In genomic region chrX:52643350-52643749, GRCm38 (mm10) we compare ENCODE assay signal across 28 mouse cellular contexts. TPM values are rescaled to one million over a fixed set of nuclear protein-coding genes. Genes with fewer than 3 reads are reported as not detected.
A peak's percentile ranks its signal among the peaks of the same experiment; 100 is the strongest.
DNase-seq lines count a peak whose midpoint lies in the region; ATAC-seq and TF ChIP-seq lines count a peak whose summit lies in the region.
"Had no signal": no experiment of that assay in that cellular context is flagged by ENCODE, and none has a peak within 500 bp of the region (broad histone marks: within the 10 kb centered on the region; RNA-seq: fewer than 3 reads in every experiment).

No protein-coding gene starts in this region.

- no peaks in the 10 kb centered on the region; the same call in 1 of the 2 replicates for H3K4me1 ChIP-seq in liver, embryonic 16.5 days (ENCODE audit: control insufficient read depth, low read depth, low read length)
- no peaks in the 10 kb centered on the region for H3K4me1 ChIP-seq in liver, embryonic 11.5 days (replicated peaks; ENCODE audit: control insufficient read depth, insufficient read depth, low read length)
- no peaks in the 10 kb centered on the region for H3K4me1 ChIP-seq in lung, postnatal 0 days (ENCODE audit: insufficient read depth, low read depth, low read length)
- peaks cover 41% of the 10 kb centered on the region for H3K4me1 ChIP-seq in limb, embryonic 10.5 days
- H3K4me1 ChIP-seq: hindbrain, embryonic 12.5 days; liver, embryonic 13.5 days; stomach, embryonic 15.5 days had no signal

- ATAC-seq in liver, embryonic 16.5 days (ENCODE audit: low read depth): peak; percentile 21; the same call in 1 of the 2 replicates
- ATAC-seq in liver, embryonic 11.5 days (replicated peaks; ENCODE audit: low FRiP score): no peak
- peak; percentile 77 for ATAC-seq in lung, postnatal 0 days
- ATAC-seq: forebrain, embryonic 14.5 days; hindbrain, postnatal 0 days had no signal

- intact Hi-C loops in left cerebral cortex, postnatal 36 days (cut with DNase I): no loop called here

- H3K4me3 ChIP-seq in liver, embryonic 16.5 days (ENCODE audit: low read depth, low read length): no peak overlapping the region
- no peak overlapping the region for H3K4me3 ChIP-seq in liver, embryonic 11.5 days (ENCODE audit: low read depth, low read length)
- H3K4me3 ChIP-seq in lung, postnatal 0 days (ENCODE audit: low read depth, low read length): no peak overlapping the region
- H3K4me3 ChIP-seq in limb, embryonic 10.5 days: no peak overlapping the region
- H3K4me3 ChIP-seq: gastrocnemius, adult 2 months; hindbrain, embryonic 12.5 days; liver, embryonic 13.5 days; stomach, embryonic 15.5 days had no signal

- H3K27ac ChIP-seq in liver, embryonic 16.5 days (ENCODE audit: low read length): peak overlapping the region; percentile 29; the same call in 1 of the 2 replicates
- H3K27ac ChIP-seq in liver, embryonic 11.5 days (ENCODE audit: low read depth, low read length): no peak overlapping the region
- no peak overlapping the region for H3K27ac ChIP-seq in lung, postnatal 0 days (ENCODE audit: low read length)
- H3K27ac ChIP-seq in limb, embryonic 10.5 days: peak overlapping the region; percentile 61; the same call in 1 of the 2 replicates
- H3K27ac ChIP-seq: gastrocnemius, adult 2 months; hindbrain, embryonic 12.5 days; hindbrain, postnatal 0 days; liver, embryonic 13.5 days; macrophage; stomach, embryonic 15.5 days had no signal

- H3K4me2 ChIP-seq in liver, embryonic 16.5 days (ENCODE audit: low read depth, low read length): no peak overlapping the region
- no peak overlapping the region for H3K4me2 ChIP-seq in liver, embryonic 11.5 days
- H3K4me2 ChIP-seq in lung, postnatal 0 days (replicated peaks; ENCODE audit: low read depth, low read length): no peak overlapping the region
- H3K4me2 ChIP-seq: hindbrain, embryonic 12.5 days; liver, embryonic 13.5 days; stomach, embryonic 15.5 days had no signal

- TF ChIP-seq EP300 in lung, postnatal 0 days (IDR thresholded peaks at IDR 0.05): peak; percentile 79

- no peak overlapping the region for H3K9ac ChIP-seq in liver, embryonic 16.5 days (ENCODE audit: low read depth, low read length)
- no peak overlapping the region for H3K9ac ChIP-seq in liver, embryonic 11.5 days (ENCODE audit: low read depth, low read length)
- H3K9ac ChIP-seq in lung, postnatal 0 days (replicated peaks; ENCODE audit: low read depth): no peak overlapping the region
- H3K9ac ChIP-seq: hindbrain, embryonic 12.5 days; liver, embryonic 13.5 days; stomach, embryonic 15.5 days had no signal

- no peak for DNase-seq in liver, embryonic 11.5 days (ENCODE audit: low spot score)
- peak; percentile 72 for DNase-seq in lung, postnatal 0 days (ENCODE audit: low spot score)
- DNase-seq in lung, postnatal 14 days: no peak
- DNase-seq in limb, embryonic 10.5 days (ENCODE audit: low spot score): no peak
- DNase-seq in yolk sac, embryonic 10.5 days (ENCODE audit: low spot score): peak; percentile 58
- no peak for DNase-seq in spleen, postnatal 10 days (ENCODE audit: low spot score in 2 of 2)
- DNase-seq in left cerebral cortex, postnatal 36 days (ENCODE audit: low spot score in 2 of 2): no peak
- DNase-seq: adrenal gland, adult 2 months; adrenal gland, postnatal 36 days; B cell, adult 2 months; cerebellum, adult 18-20 months; cerebellum, postnatal 10 days; gastrocnemius, adult 2 months; heart, postnatal 36 days; kidney, adult 11 months; kidney, postnatal 14 days; layer of hippocampus, adult 9-11 months; liver, embryonic 13.5 days; midbrain, embryonic 14.5 days; right cerebral cortex, postnatal 14 days had no signal

- WGBS in liver, embryonic 16.5 days (ENCODE audit: insufficient replicate concordance): 35% methylated on average over 2 of the region's 2 CpGs
- WGBS in liver, embryonic 11.5 days: 55% methylated on average over 2 of the region's 2 CpGs
- WGBS in lung, postnatal 0 days: 23% methylated on average over 2 of the region's 2 CpGs
- 70% methylated on average over 2 of the region's 2 CpGs for WGBS in limb, embryonic 10.5 days

- TF ChIP-seq CTCF in lung, postnatal 0 days (IDR thresholded peaks at IDR 0.05): no peak

- H3K36me3 ChIP-seq in liver, embryonic 16.5 days (ENCODE audit: control insufficient read depth, insufficient read depth): no peaks in the 10 kb centered on the region
- H3K36me3 ChIP-seq in liver, embryonic 11.5 days (ENCODE audit: control insufficient read depth, insufficient read depth, low read length): no peaks in the 10 kb centered on the region
- H3K36me3 ChIP-seq in lung, postnatal 0 days (ENCODE audit: insufficient read depth, low read length): no peaks in the 10 kb centered on the region
- no peaks in the 10 kb centered on the region for H3K36me3 ChIP-seq in limb, embryonic 10.5 days
- H3K36me3 ChIP-seq: hindbrain, embryonic 12.5 days; liver, embryonic 13.5 days; stomach, embryonic 15.5 days had no signal

- no peaks in the 10 kb centered on the region for H3K9me3 ChIP-seq in liver, embryonic 16.5 days (replicated peaks; ENCODE audit: control insufficient read depth, low read length)
- no peaks in the 10 kb centered on the region for H3K9me3 ChIP-seq in liver, embryonic 11.5 days (ENCODE audit: control insufficient read depth, low read length)
- H3K9me3 ChIP-seq in lung, postnatal 0 days (ENCODE audit: low read length): no peaks in the 10 kb centered on the region
- H3K9me3 ChIP-seq in limb, embryonic 10.5 days (replicated peaks): no peaks in the 10 kb centered on the region
- H3K9me3 ChIP-seq: hindbrain, embryonic 12.5 days; liver, embryonic 13.5 days; stomach, embryonic 15.5 days had no signal

- H3K27me3 ChIP-seq in liver, embryonic 16.5 days (ENCODE audit: control insufficient read depth, insufficient read depth, low read depth, low read length): no peaks in the 10 kb centered on the region
- H3K27me3 ChIP-seq in liver, embryonic 11.5 days (replicated peaks; ENCODE audit: control insufficient read depth, insufficient read depth, low read length): no peaks in the 10 kb centered on the region
- no peaks in the 10 kb centered on the region for H3K27me3 ChIP-seq in lung, postnatal 0 days (replicated peaks; ENCODE audit: insufficient read depth, low read length)
- H3K27me3 ChIP-seq in limb, embryonic 10.5 days (ENCODE audit: low read depth, poor library complexity, severe bottlenecking): peaks cover 6% of the 10 kb centered on the region; the same call in 1 of the 2 replicates
- H3K27me3 ChIP-seq: hindbrain, embryonic 12.5 days; liver, embryonic 13.5 days; stomach, embryonic 15.5 days had no signal

RNA-seq across cellular contexts. Expression of gene Gpc3, which starts 29.6 kb away (rescaled TPM):
- 312 and 343 TPM in 2 replicates for polyA plus RNA-seq in liver, embryonic 16.5 days (2015; fragmentation: Nextera tagmentation; extraction: Ambion mirVana)
- 524 and 545 TPM in 2 replicates for polyA plus RNA-seq in liver, embryonic 11.5 days (2014; fragmentation: Nextera tagmentation; extraction: Ambion mirVana)
- polyA plus RNA-seq in lung, postnatal 0 days (2015; fragmentation: Nextera tagmentation; extraction: Ambion mirVana): 294 and 318 TPM in 2 replicates
- 1,000 and 1,116 TPM in 2 replicates for polyA plus RNA-seq in limb, embryonic 10.5 days (2016; fragmentation: Nextera tagmentation; extraction: Ambion mirVana)
- 1 to 10 TPM; 3.1 to 5.2 TPM for total RNA-seq in left cerebral cortex, postnatal 36 days (2021)
- total RNA-seq: megakaryocyte-erythroid progenitor cell, adult 5-6 weeks; monocyte, adult 5-6 weeks had no signal
- polyA plus RNA-seq: macrophage had no signal

Comparison
In these comparisons a context has a peak if more than half of its experiments do, and no peak if none do; other contexts are left out.
1. H3K27ac ChIP-seq: peak in liver, embryonic 16.5 days (single experiment) and limb, embryonic 10.5 days (single experiment); none in liver, embryonic 11.5 days (single experiment) and lung, postnatal 0 days (single experiment).
2. DNase-seq: peak in lung, postnatal 0 days (single experiment) and yolk sac, embryonic 10.5 days (single experiment); none in liver, embryonic 11.5 days (single experiment), lung, postnatal 14 days (single experiment), limb, embryonic 10.5 days (single experiment), spleen, postnatal 10 days (0 of 2) and left cerebral cortex, postnatal 36 days (0 of 2).